Mouse (Mus musculus) limb, embryonic 14.5 days (tissue): ENCODE data around the gene Kcnh1. TPM values are rescaled to one million over a fixed set of nuclear protein-coding genes. Genes with fewer than 3 reads are reported as not detected.

Source experiments
- ATAC-seq: fragments of 200-750 bp; cut with Nextera tagmentation; 2 replicates; pipeline ENCODE4 v1.8.0; 2017; ENCODE audit warnings: low read depth, moderate number of reproducible peaks, moderate TSS enrichment; ENCODE audit not compliant: low FRiP score
- DNase-seq: peaks from one replicate; pipeline ENCODE4 v3.0.0-alpha.2; 2015; ENCODE audit warnings: low spot score
- H3K27ac ChIP-seq: fragments of 300-500 bp; sonication (generic); replicated peaks from 2 replicates; pipeline ENCODE4 v1.5.1; 2014; ENCODE audit warnings: low read depth, mild to moderate bottlenecking, low read length, moderate library complexity, mixed read lengths
- H3K27me3 ChIP-seq: fragments of 300-500 bp; sonication (generic); 2 replicates; pipeline ENCODE4 v1.6.1; 2014; ENCODE audit warnings: low read length, mixed read lengths; ENCODE audit not compliant: control insufficient read depth, insufficient read depth
- H3K36me3 ChIP-seq: fragments of 300-500 bp; sonication (generic); 2 replicates; pipeline ENCODE4 v1.6.1; 2014; ENCODE audit warnings: mild to moderate bottlenecking, low read length, moderate library complexity, mixed read lengths; ENCODE audit not compliant: control insufficient read depth, insufficient read depth
- H3K4me1 ChIP-seq: fragments of 300-500 bp; sonication (generic); 2 replicates; pipeline ENCODE4 v1.6.1; 2014; ENCODE audit warnings: antibody characterized with exemption, low read length, mixed read lengths; ENCODE audit not compliant: control insufficient read depth, insufficient read depth
- H3K4me2 ChIP-seq: fragments of 300-500 bp; sonication (generic); replicated peaks from 2 replicates; pipeline ENCODE4 v1.6.1; 2014; ENCODE audit warnings: low read depth, mild to moderate bottlenecking, low read length, moderate library complexity; ENCODE audit not compliant: severe bottlenecking
- H3K4me3 ChIP-seq: fragments of 300-500 bp; sonication (generic); replicated peaks from 2 replicates; pipeline ENCODE4 v1.5.1; 2014; ENCODE audit warnings: low read length
- H3K9ac ChIP-seq: fragments of 300-500 bp; sonication (generic); 2 replicates; pipeline ENCODE4 v1.6.1; 2014; ENCODE audit warnings: mild to moderate bottlenecking, low read depth, low read length, moderate library complexity; ENCODE audit not compliant: severe bottlenecking
- H3K9me3 ChIP-seq: fragments of 300-500 bp; sonication (generic); 2 replicates; pipeline ENCODE4 v1.6.1; 2016; ENCODE audit warnings: low read length; ENCODE audit not compliant: control insufficient read depth
- POLR2A ChIP-seq: fragments of 200-500 bp; IDR thresholded peaks from 2 replicates; pipeline ENCODE4 v1.8.0; 2012; ENCODE audit warnings: inconsistent platforms, mild to moderate bottlenecking, moderate library complexity, borderline replicate concordance; ENCODE audit not compliant: insufficient read depth, insufficient read length; ENCODE audit errors: extremely low read depth
- WGBS: fragments of 180-500 bp; shearing (Covaris S2); extraction: QIAGEN DNeasy Blood & Tissue Kit; methylation state at CpG from one replicate; pipeline ENCODE4 v1.1.7; 2014; 5-methylcytosine and 5-hydroxymethylcytosine counted together
- polyA plus RNA-seq, 2 experiments: library from polyadenylated mRNA; depleted of rRNA in 1 of 2; stranded (reverse) in 1 of 2; unstranded in 1 of 2; fragments of >200 nt; fragmentation: Nextera tagmentation in 1 of 2; extraction: Ambion mirVana in 1 of 2; gene quantifications; 2 replicates each; pipeline versions ENCODE4 v1.2.1 to v1.2.3; 2012 to 2014

Kcnh1 gene
- polyA plus RNA-seq, 2 experiments: 0.30 to 0.63 TPM

- H3K4me2 ChIP-seq: no peak overlapping the region
- H3K27me3 ChIP-seq: no peaks in the 10 kb centered on the region
- WGBS: 83% methylated on average over 1 of the region's 1 CpGs
- DNase-seq (no peak), ATAC-seq (no peak)
- H3K4me1 ChIP-seq: 0 out of 2 replicates have a peak, but pooled peaks cover 4% of the 10 kb centered on the region
- H3K9ac ChIP-seq: no peak overlapping the region
- TF ChIP-seq POLR2A: no peak
- no peaks in the 10 kb centered on the region for H3K9me3 ChIP-seq
- no peak overlapping the region for H3K4me3 ChIP-seq
- H3K27ac ChIP-seq: no peak overlapping the region
- H3K36me3 ChIP-seq: no peaks in the 10 kb centered on the region
Observed at GRCm38 (mm10) chr1:192519713-192520112, 329.1 kb downstream of the Kcnh1 start.

- Histone ChIP-seq H3K9ac (no peak overlapping the region), H3K4me1 (0 out of 2 replicates have a peak, but pooled peaks cover 4% of the 10 kb centered on the region), H3K4me2 (no peak overlapping the region), H3K9me3 (no peaks in the 10 kb centered on the region), H3K27me3 (no peaks in the 10 kb centered on the region), H3K27ac (no peak overlapping the region), H3K36me3 (no peaks in the 10 kb centered on the region), H3K4me3 (no peak overlapping the region)
- 23% methylated on average over 13 of the region's 13 CpGs for WGBS
- ATAC-seq (no peak), DNase-seq (no peak)
- no peak for TF ChIP-seq POLR2A
Observed at GRCm38 (mm10) chr1:192520836-192521435, 330.4 kb downstream of the Kcnh1 start.

- Histone ChIP-seq H3K27ac (no peak overlapping the region), H3K27me3 (no peaks in the 10 kb centered on the region), H3K4me1 (0 out of 2 replicates have a peak, but pooled peaks cover 4% of the 10 kb centered on the region), H3K4me3 (no peak overlapping the region), H3K4me2 (no peak overlapping the region), H3K36me3 (no peaks in the 10 kb centered on the region), H3K9ac (no peak overlapping the region), H3K9me3 (no peaks in the 10 kb centered on the region)
- WGBS: 63% methylated on average over 12 of the region's 12 CpGs
- ATAC-seq (no peak), DNase-seq (no peak)
- TF ChIP-seq POLR2A: no peak
Observed at GRCm38 (mm10) chr1:192522376-192523178, 332.0 kb downstream of the Kcnh1 start.

GRCm38 (mm10) chr1:192525711-192526350 is 335.3 kb downstream of the Kcnh1 start:
- Histone ChIP-seq H3K9me3 (no peaks in the 10 kb centered on the region), H3K9ac (no peak overlapping the region), H3K4me3 (no peak overlapping the region), H3K27ac (no peak overlapping the region), H3K36me3 (no peaks in the 10 kb centered on the region), H3K4me2 (no peak overlapping the region), H3K27me3 (no peaks in the 10 kb centered on the region), H3K4me1 (0 out of 2 replicates have a peak, but pooled peaks cover 2% of the 10 kb centered on the region)
- ATAC-seq: no peak
- TF ChIP-seq POLR2A: no peak
- WGBS: 67% methylated on average over 14 of the region's 14 CpGs
- no peak for DNase-seq

GRCm38 (mm10) chr1:192531490-192532146 is 341.0 kb downstream of the Kcnh1 start:
- H3K9ac ChIP-seq: no peak overlapping the region

More at GRCm38 (mm10) chr1:192531490-192532146, 341.0 kb downstream of the Kcnh1 start:
- Histone ChIP-seq H3K36me3 (no peaks in the 10 kb centered on the region), H3K27ac (no peak overlapping the region), H3K4me1 (no peaks in the 10 kb centered on the region), H3K4me2 (no peak overlapping the region), H3K9me3 (no peaks in the 10 kb centered on the region), H3K27me3 (no peaks in the 10 kb centered on the region), H3K4me3 (no peak overlapping the region)
- no peak for TF ChIP-seq POLR2A
- DNase-seq: no peak
- WGBS: 69% methylated on average over 2 of the region's 2 CpGs
- no peak for ATAC-seq
